Mouse (Mus musculus): ENCODE results near the gene Fkbp5.

Gene Fkbp5

GRCm38 (mm10) chr17:28504182-28504581 is 13.1 kb downstream of the Fkbp5 start:
- no peak for DNase-seq (ENCODE audit: low spot score in 2 of 2)

GRCm38 (mm10) chr17:28502196-28502821 is 15.0 kb downstream of the Fkbp5 start:
- no peak for DNase-seq (ENCODE audit: low spot score in 2 of 2)

DNA sequence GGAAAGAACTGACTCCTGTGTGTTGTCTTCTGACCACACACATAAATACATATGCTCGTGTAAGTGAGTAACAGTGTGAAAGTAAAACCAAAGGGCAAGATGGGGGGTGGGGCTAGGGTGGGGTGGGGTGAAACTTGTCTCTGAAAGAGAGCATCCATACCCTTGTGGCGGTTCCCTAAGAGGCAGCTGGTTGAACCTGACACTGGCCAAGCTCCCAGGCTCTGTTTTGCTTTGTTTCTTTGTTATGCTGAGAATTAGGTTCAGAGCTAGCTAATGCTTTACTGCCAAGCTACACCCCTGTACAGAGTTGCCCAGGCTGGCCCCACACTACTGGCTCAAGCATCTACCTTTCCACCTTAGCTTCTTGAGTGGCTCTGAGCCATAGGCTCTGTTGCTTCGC is 16.9 kb downstream of the Fkbp5 start:
- DNase-seq (ENCODE audit: low spot score in 2 of 2): no peak

DNA sequence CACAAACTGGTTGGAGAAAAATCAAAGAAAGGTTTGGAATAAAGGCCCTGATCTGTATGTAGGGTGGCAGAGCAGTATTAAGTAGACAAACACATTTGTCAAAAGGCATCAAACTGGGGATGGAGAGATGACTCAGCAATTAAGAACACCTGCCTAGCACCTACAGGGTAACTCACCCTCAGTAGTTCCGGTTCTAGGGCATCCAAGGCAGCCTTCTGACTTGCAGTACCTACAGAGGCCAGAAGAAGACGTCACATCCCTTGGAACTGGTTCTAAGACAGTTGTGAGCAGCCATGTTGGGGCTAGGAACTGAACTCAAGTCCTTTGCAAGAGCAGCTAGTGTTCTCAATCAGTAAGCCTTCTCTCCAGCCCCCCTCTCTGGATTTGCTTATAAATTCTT is 18.1 kb downstream of the Fkbp5 start:
- DNase-seq (ENCODE audit: low spot score in 2 of 2): no peak

DNA sequence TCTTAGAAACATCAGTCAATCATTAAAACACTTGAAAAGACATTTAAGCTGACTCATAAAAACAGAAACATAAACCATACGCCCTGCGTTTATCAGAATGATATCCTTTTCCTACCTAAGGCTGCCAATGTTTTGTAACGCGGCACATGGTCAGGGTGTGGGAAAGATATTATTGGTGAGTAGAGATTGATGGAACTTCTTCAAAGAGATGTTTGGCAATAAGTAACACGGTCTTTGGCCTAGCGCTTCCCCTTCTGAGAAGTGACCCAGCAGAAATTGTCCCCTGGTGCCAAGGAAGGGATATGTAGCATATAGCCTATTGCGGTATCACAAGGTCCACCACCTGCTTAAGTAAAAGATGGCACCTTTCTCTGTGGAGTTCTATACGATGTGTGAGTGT is 21.5 kb downstream of the Fkbp5 start:
- DNase-seq (ENCODE audit: low spot score in 2 of 2): no peak

DNA sequence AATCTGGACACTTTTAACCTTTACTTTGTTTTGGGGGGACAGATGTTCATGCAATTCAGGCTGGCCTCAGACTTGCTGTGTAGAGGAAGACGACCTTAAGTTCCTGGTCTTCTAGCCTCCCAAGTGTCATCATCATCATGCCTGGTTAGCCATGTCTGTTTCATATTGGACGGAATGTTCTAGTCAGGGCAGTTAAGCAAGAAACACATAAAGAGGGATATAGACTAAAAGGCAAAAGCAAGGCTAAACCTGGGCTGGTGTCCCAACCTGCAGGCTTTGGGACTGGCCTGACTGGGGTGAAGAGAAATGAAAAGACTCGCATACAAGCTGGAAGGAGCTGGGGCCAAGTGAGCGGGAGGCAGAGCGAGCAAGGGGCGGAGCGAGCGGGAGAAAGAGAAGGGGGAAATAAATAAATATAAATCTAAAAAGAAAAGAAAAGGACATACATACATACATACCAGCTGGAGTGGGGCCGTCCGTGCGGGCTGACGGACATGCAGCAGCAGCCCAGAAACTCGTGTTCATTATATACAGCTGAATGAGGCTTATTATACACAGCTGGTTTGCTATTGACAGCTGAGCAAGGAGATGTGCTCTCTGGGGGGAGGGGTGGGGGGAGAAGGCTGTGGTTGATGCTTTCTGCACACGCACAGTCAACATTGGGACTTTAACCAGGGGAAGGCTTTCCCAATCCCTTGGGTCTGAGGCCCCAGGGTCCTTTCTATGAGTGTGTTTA is 26.1 kb downstream of the Fkbp5 start:
- no peak for DNase-seq (ENCODE audit: low spot score in 2 of 2)

DNA sequence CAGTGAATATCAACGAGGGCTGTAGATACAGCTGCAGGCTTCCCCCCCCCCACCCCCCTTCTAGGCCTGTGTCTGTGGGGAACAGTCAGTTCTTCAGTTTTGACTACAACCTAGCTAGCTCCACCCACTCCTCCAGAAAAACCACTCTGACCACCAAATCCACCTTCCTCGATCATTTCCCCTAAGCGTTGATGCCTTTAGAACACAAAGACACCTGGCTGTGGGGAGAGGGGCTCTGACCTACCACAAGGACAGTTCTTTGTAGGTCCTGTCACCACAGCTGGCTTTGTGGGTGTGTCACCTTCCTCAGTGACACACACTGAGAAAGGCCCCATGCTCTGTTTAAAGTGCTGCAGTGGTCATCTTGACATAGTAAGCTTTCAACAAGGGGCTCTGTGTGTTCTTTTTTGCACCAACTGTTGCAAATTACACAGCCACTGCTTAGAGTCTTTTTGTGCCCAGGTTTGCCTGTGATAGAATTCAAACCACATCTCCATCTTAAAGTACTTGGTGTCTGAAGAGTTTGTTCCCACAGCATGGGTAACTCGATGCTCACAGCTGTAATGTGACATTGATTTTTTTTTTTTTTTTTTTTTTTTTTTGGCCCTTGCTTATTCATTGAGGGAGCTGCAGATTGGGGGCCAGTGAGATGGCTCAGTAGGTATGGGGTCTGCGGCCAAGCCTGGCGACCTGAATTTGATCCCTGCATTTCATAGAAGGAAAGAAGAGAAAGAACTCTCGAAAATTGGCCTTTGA is 28.9 kb downstream of the Fkbp5 start:
- no peak for DNase-seq (ENCODE audit: low spot score in 2 of 2)

DNA sequence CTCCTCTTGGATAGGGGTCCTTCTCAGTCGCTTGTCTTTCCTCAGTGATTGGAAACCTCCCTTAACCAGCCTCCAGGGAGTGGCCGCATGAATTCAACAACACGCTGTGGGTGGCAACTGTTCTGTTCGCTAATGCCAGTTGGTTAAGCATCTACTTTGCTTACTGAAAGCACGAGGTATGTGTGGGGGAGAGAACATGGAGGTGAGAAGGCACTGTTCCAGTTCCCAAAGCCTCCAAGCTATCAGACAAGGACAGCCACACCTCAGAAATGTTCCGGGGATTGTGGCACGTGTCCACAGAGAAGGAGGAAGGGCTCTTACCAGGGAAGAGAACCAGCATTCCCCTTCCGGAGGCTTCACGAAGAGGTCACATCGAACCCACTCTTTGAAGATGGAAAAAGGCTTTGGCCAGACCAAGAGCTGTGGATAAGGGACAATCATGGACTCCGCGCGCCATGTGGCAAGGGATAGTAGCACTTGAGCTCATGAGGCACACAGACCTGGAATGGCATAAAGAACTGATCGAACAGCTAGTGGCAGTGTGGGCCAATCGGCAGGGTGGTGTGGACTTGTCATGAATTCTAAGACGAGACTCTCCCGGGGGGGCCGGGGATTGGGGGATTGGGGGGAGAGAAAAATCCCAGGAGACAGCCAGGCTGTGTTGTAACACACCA is 29.6 kb downstream of the Fkbp5 start:
- no peak for DNase-seq (ENCODE audit: low spot score in 2 of 2)

DNA sequence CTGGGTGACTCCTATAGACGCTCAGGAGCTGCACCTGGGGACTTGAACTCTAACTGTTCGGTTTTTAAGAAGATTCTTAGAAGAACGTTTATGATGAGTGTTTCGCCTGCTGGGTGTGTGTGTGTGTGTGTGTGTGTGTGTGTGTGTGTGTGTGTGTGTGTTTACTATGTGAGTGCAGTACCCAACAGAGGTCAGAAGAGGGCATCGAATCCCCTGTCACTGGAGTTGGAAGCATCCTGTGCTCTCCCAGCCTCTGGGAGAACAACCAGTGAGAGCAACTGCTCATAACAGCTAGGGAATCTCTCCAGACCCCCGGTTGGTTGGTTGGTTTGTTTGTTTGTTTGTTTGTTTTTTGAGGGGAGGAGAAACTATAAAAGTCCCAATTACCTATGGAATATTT is 30.6 kb downstream of the Fkbp5 start:
- no peak for DNase-seq (ENCODE audit: low spot score in 2 of 2)

- DNase-seq (ENCODE audit: low spot score in 2 of 2): peak; percentile 93 to 96
Measured at GRCm38 (mm10) chr17:28485977-28486400, 31.3 kb downstream of the Fkbp5 start.

DNA sequence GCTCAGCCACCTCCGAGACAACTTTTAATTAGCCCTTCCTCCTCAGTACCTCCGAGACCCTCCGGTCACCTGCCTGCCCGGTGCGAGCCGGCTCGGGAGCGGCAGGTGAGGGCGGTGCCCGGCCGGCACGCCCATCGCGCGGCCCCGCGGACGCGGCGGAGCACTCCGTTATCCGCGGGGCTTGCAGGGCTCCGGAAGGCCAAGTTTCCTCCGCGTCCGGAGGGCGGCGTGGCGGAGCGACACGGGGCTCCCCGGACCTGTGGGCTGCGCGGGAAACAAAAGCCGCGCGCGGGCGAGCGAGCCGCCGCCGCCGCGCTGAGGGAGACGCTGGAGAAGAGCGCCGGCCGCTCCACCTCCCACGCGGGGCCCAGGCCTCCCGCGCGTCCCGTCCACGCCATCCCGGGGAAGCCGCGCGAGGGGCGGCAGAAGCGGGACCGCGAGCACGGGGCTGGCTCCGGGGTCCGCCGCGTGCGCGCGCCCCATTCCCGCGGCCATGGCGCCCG is 31.8 kb downstream of the Fkbp5 start:
- DNase-seq (ENCODE audit: low spot score in 2 of 2): no peak

DNA sequence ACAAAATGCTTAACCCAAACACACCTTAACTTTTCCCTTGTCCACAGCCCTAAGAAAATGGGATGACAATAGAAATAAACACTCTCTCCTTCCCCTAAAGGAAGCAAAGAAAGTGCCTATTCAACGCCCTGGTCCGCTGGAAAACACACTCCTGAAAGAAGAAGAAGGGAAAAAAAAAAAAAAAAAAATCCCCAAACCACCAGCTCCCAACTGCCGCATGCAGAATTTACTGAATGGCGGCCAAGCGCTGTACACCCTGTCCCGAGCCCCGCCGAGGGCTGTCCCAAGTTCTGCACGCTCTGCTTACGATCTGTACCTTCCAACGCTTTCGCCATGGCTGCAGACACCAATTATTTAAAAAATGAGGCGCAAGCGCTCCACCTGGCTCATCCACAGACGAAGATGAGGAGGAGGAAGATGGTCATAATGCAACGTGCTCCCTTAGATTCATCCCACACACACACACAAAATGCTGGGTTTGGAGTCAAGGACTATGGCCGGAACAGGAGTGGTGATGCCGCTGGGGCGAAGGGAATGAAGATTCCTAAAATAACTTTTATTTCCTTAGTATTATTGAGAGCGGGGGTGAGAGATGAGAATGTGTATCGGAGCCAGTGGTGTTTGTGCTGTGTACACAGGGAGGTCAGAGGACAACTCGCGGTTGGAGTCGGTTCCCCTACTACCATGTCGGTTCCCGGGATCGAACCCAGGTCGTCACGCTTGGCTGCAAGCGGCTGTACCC is 32.5 kb downstream of the Fkbp5 start:
- DNase-seq (ENCODE audit: low spot score in 2 of 2): no peak

DNA sequence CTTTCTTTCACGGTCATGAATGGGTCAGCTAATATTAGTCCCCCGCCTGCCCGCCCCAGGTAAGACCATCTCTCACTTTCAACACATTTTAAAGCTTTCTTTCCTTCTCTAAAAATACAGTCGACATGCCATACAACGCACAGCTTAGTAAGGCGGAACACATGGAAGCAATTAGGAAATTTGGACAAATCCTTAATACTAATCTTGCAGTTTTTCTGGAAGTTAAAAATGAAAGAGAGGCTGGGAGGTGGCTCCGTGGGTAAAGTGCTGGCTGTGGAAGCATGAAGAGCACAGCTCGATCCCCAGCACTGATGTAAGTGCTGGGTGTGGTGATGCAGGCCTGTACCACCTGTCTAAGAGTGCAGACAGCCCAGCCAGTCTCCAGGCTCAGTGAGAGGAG is 39.9 kb downstream of the Fkbp5 start:
- DNase-seq (ENCODE audit: low spot score in 2 of 2): no peak

- no peak for DNase-seq (ENCODE audit: low spot score in 2 of 2)
Measured at GRCm38 (mm10) chr17:28476441-28476840, 40.9 kb downstream of the Fkbp5 start.

DNA sequence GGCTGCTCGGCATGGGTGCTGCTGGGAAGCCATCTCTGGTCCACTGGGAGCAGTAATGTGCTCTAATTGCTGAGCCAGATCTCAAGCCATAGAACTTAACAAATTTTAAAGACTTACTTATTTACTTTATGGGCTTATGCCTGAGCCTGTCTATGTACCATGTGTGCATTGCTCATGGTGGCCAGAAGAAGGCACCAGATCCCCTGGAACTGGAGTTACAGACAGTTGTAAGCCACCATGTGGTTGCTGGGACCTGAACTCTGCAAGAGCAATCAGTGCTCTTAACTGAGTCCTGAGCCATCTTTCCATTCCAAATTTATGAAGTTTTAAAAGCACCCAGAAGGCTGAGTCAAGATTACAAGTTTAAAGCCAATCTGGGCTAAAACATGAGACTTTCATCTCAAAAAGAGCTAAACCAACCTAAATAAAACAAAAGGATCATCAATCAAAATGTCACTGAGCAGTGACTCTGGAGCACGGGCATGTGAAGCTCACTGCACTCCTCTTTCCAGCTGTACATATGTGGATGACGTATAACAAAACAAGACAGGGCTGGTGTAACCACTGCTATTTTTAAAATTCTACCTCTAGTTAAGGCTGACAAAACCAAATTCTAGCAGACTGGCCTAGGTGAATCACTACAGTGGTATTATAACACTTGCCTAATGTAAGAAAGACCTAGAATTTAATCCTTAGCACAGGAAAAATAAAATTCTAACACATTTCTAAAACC is 41.6 kb downstream of the Fkbp5 start:
- DNase-seq (ENCODE audit: low spot score in 2 of 2): no peak

DNA sequence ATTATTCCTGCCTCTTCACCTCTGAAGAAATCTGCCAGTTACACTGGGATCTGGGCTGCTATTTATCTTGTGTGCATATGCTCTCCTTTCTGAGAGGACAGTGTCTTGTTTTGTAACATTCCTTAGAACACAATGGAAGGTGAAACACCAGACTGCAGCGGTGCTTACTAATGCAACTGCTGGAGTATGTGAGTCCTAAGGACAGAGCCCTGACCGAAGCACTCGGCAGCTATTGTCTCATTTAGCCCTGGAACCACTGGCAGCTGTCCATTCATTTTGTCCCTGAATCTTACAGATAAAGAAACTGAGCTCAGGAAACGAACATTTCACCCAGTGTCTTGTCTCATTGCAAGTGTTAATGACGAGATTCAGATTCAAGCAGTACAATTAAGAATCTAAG is 44.6 kb downstream of the Fkbp5 start:
- no peak for DNase-seq (ENCODE audit: low spot score in 2 of 2)

- no peak for DNase-seq (ENCODE audit: low spot score in 2 of 2)
Measured at GRCm38 (mm10) chr17:28470876-28471275, 46.5 kb downstream of the Fkbp5 start.

DNA sequence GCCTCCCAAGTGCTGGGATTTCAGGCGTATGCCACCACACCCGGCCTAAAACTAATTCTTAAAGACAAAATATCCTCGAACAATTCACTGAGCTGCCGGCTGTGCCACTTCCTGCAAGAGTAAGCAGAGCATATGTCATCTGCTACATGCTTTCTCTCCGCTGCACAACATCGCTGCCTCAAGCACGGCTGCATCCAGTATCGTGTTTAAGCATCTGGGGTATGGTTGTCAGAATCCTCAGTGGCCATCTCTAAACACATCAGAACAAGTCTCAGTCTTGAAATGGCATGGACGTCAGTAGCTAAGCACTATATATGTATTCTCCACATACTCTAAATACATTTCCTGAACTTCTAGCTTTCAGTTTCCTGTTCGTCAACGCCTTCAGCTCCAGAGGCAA is 49.6 kb downstream of the Fkbp5 start:
- DNase-seq (ENCODE audit: low spot score in 2 of 2): no peak

- DNase-seq (ENCODE audit: low spot score in 2 of 2): no peak
Measured at GRCm38 (mm10) chr17:28465968-28466367, 51.4 kb downstream of the Fkbp5 start.

- DNase-seq (ENCODE audit: low spot score in 2 of 2): no peak
Measured at GRCm38 (mm10) chr17:28463701-28464443, 53.5 kb downstream of the Fkbp5 start.

Data from frontal cortex, postnatal 25 days (tissue).